Mouse (Mus musculus) midbrain, embryonic 14.5 days (tissue): ENCODE measurements at regions not wholly inside any gene's neighbourhood (a gene's known extent, or its start where the extent isn't known, plus 50 kb on each side); places are given as distances from the start of the nearest gene placed in this dataset.

Source experiments
- ATAC-seq: fragments of 200-750 bp; cut with Nextera tagmentation; 2 replicates; pipeline ENCODE4 v1.8.0; 2017; ENCODE audit warnings: moderate number of reproducible peaks, moderate library complexity; ENCODE audit not compliant: low FRiP score, low TSS enrichment
- DNase-seq: peaks from one replicate; pipeline ENCODE4 v3.0.0-alpha.2; 2015
- H3K27ac ChIP-seq: fragments of 300-500 bp; sonication (generic); replicated peaks from 2 replicates; pipeline ENCODE4 v1.5.1; 2014; ENCODE audit warnings: mild to moderate bottlenecking, low read depth, low read length, moderate library complexity
- H3K27me3 ChIP-seq: fragments of 300-500 bp; sonication (generic); 2 replicates; pipeline ENCODE4 v1.6.1; 2014; ENCODE audit warnings: low read length, control low read depth, mixed read lengths; ENCODE audit not compliant: control insufficient read depth, insufficient read depth
- H3K36me3 ChIP-seq: fragments of 300-500 bp; sonication (generic); 2 replicates; pipeline ENCODE4 v1.6.1; 2014; ENCODE audit warnings: low read length, control low read depth; ENCODE audit not compliant: control insufficient read depth, insufficient read depth
- H3K4me1 ChIP-seq: fragments of 300-500 bp; sonication (generic); 2 replicates; pipeline ENCODE4 v1.6.1; 2014; ENCODE audit warnings: mild to moderate bottlenecking, antibody characterized with exemption, low read length, control low read depth; ENCODE audit not compliant: control insufficient read depth, insufficient read depth
- H3K4me2 ChIP-seq: fragments of 300-500 bp; sonication (generic); 2 replicates; pipeline ENCODE4 v1.6.1; 2014; ENCODE audit warnings: mild to moderate bottlenecking, low read length, moderate library complexity
- H3K4me3 ChIP-seq: fragments of 300-500 bp; sonication (generic); replicated peaks from 2 replicates; pipeline ENCODE4 v1.5.1; 2014; ENCODE audit warnings: low read depth, low read length
- H3K9ac ChIP-seq: fragments of 300-500 bp; sonication (generic); replicated peaks from 2 replicates; pipeline ENCODE4 v1.6.1; 2014; ENCODE audit warnings: mild to moderate bottlenecking, low read length, moderate library complexity
- H3K9me3 ChIP-seq: fragments of 300-500 bp; sonication (generic); 2 replicates; pipeline ENCODE4 v1.6.1; 2016; ENCODE audit warnings: low read length, control low read depth, mixed read lengths; ENCODE audit not compliant: control insufficient read depth
- WGBS: fragments of 180-500 bp; shearing (Covaris S2); extraction: QIAGEN DNeasy Blood & Tissue Kit; methylation state at CpG from one replicate; pipeline ENCODE4 v1.1.7; 2014; 5-methylcytosine and 5-hydroxymethylcytosine counted together

DNA sequence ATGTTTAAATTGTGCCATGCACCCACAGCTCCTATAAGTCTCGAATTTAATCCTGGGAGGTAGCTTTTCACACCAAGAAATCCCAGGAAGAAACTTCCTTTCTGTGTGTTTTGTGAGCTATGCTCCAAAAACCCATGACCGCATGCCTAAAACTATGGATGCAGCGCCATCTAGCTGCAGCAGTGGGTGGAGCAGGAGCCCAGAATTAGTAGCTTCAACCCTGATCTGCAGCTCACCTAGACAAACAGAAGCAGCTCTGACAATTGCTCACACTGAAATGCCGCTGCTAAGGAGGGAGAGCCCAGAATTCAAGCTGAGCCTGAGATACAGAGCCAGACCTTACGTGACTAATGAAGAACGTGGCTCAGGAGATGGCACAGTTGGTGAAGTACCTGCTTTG is 101.2 kb upstream of the Nckap5 start:
- H3K4me3 ChIP-seq, result no peak overlapping the region
- peak; percentile 95 for DNase-seq
- no peaks in the 10 kb centered on the region for H3K36me3 ChIP-seq
- no peak overlapping the region for H3K9ac ChIP-seq
- no peaks in the 10 kb centered on the region for H3K27me3 ChIP-seq
- 0 out of 2 replicates have a peak, but pooled peaks cover 7% of the 10 kb centered on the region for H3K4me1 ChIP-seq
- H3K9me3 ChIP-seq, result no peaks in the 10 kb centered on the region
- ATAC-seq, result peak; percentile 53; the same call in 1 of the 2 replicates
- no peak overlapping the region for H3K27ac ChIP-seq
- 3% methylated on average over 6 of the region's 6 CpGs for WGBS
- H3K4me2 ChIP-seq, result no peak overlapping the region

DNA sequence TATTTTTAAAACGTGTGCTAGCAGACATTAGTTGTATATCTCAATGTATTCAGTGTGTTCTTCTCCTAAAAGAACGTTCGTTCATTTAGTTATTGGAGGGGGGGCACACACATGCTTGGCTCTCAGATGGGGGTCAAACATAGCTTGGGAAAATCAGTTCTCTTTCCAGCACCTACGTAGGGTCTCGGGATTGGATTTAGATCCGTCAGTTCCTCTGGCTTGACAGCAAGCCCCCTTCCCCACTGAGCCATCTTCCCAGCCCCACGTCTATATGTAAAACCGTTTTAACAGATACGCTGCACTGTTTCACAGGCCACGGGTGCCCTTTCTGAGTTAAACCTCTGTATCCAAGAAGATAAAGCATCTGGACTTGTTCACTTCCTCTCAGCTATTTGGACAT is 100.5 kb upstream of the Nckap5 start:
- no peak for DNase-seq
- Histone ChIP-seq H3K9ac (no peak overlapping the region), H3K27me3 (no peaks in the 10 kb centered on the region), H3K4me2 (no peak overlapping the region), H3K4me1 (0 out of 2 replicates have a peak, but pooled peaks cover 7% of the 10 kb centered on the region), H3K9me3 (no peaks in the 10 kb centered on the region), H3K27ac (no peak overlapping the region), H3K36me3 (no peaks in the 10 kb centered on the region), H3K4me3 (no peak overlapping the region)
- WGBS, result 57% methylated on average over 10 of the region's 10 CpGs
- ATAC-seq, result no peak

GRCm38 (mm10) chr1:126930611-126931010 is 100.0 kb upstream of the Nckap5 start:
- ATAC-seq, result no peak
- no peaks in the 10 kb centered on the region for H3K9me3 ChIP-seq
- H3K27me3 ChIP-seq, result no peaks in the 10 kb centered on the region
- H3K4me2 ChIP-seq, result no peak overlapping the region
- H3K27ac ChIP-seq, result no peak overlapping the region
- DNase-seq, result no peak
- 74% methylated on average over 14 of the region's 14 CpGs for WGBS
- H3K36me3 ChIP-seq, result no peaks in the 10 kb centered on the region
- H3K4me3 ChIP-seq, result no peak overlapping the region
- H3K4me1 ChIP-seq, result 0 out of 2 replicates have a peak, but pooled peaks cover 7% of the 10 kb centered on the region
- H3K9ac ChIP-seq, result no peak overlapping the region

GRCm38 (mm10) chr1:126929666-126930065 is 99.1 kb upstream of the Nckap5 start:
- Histone ChIP-seq H3K4me1 (0 out of 2 replicates have a peak, but pooled peaks cover 7% of the 10 kb centered on the region), H3K9me3 (no peaks in the 10 kb centered on the region), H3K9ac (no peak overlapping the region), H3K27me3 (no peaks in the 10 kb centered on the region), H3K27ac (no peak overlapping the region), H3K4me3 (no peak overlapping the region), H3K36me3 (no peaks in the 10 kb centered on the region), H3K4me2 (no peak overlapping the region)
- WGBS, result 61% methylated on average over 4 of the region's 4 CpGs
- DNase-seq, result peak; percentile 75
- no peak for ATAC-seq

DNA sequence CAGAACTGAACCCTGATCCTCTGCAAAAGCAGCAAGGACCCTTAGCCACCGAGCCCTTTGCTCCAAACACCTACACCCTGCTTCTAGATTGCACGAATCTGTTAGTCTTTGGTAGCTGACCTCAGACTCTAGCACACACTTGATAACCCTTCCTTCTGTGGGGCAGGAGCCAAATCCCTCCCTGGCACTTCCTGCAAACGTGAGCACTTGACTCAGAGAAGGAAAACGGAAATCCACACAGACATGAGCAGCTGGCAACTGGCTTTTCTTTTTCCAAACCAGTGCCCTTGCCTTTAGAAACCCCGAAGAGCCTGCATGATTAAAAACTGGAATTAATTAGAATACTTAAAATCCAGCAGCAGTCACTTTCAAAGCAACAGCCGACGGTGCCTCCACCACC is 97.6 kb upstream of the Nckap5 start:
- Histone ChIP-seq H3K4me1 (0 out of 2 replicates have a peak, but pooled peaks cover 7% of the 10 kb centered on the region), H3K9me3 (no peaks in the 10 kb centered on the region), H3K27me3 (no peaks in the 10 kb centered on the region), H3K4me3 (no peak overlapping the region), H3K27ac (0 out of 2 replicates have a peak overlapping the region, but pooled peaks have one; percentile 26), H3K36me3 (no peaks in the 10 kb centered on the region), H3K9ac (no peak overlapping the region), H3K4me2 (no peak overlapping the region)
- DNase-seq (peak; percentile 43), ATAC-seq (no peak)
- 24% methylated on average over 7 of the region's 7 CpGs for WGBS

DNA sequence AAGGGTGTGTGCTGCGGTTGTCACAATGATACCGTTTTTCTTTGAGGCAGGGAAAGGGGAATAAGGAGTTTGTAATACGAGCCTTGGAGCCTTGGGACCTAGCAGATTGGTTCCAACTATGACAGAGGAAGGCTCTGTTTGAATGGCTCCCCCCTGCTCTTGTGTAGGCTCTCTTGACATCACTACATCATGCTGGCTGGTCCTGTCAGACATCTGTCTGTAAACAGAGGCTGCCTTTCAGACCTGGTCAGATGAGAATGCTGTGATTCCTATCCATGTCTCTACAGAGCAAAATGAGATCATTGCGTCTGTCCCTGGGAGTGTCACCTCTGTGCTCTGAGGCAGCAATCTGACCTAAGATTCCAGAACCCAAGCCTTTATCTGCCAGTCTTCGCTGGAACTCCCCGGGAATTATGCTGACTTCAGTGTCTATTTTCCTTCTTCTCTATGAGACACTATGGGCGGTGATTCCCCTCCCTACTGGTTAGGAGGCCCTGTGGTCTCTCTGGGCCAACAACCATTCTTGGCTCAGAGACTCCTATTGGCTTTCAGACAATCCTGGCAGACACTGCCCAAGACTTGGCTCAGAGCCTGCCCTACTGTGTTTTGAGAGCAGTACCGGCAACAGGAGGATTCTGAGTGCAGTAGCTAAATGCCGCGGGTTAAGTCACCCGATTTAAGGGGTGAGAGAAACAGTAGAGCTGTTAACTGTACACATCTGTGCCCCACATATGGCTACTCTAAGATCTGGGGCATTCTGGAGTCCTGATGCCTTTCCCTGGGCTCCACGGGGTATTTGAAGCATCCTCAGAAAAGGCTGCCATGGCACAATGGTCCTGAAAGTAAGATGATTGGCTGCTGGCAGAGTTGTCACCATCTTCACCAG is 94.8 kb upstream of the Nckap5 start:
- Histone ChIP-seq H3K4me1 (0 out of 2 replicates have a peak, but pooled peaks cover 7% of the 10 kb centered on the region), H3K27ac (no peak overlapping the region), H3K4me2 (no peak overlapping the region), H3K36me3 (no peaks in the 10 kb centered on the region), H3K9me3 (no peaks in the 10 kb centered on the region), H3K27me3 (no peaks in the 10 kb centered on the region), H3K9ac (no peak overlapping the region), H3K4me3 (no peak overlapping the region)
- WGBS, result 76% methylated on average over 12 of the region's 12 CpGs
- ATAC-seq (peak; percentile 41; the same call in 1 of the 2 replicates), DNase-seq (peak; percentile 78)

GRCm38 (mm10) chr1:126923981-126924380 is 93.4 kb upstream of the Nckap5 start:
- DNase-seq, result no peak

DNA sequence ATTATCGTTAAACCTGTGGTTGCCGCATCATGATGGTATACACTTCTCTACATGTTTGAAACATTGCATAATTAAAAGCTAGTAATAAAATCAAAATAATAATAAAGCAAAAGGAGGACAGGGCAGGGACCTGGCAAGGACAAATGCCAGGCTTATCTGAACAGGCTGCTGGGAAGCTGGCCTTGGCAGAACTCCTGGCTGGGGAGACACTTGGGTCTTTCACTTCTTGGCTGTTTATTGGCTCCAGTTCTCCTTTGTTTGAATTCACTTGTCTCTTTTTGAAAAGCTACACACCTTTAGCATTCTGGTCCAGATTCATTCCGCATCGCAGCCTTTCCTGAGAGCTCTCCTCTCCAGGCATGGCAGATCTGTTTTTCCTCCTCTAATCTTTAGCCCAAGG is 91.6 kb upstream of the Nckap5 start:
- Histone ChIP-seq H3K27ac (no peak overlapping the region), H3K4me1 (no peaks in the 10 kb centered on the region), H3K4me3 (no peak overlapping the region), H3K4me2 (no peak overlapping the region), H3K36me3 (no peaks in the 10 kb centered on the region), H3K9ac (no peak overlapping the region), H3K9me3 (no peaks in the 10 kb centered on the region), H3K27me3 (no peaks in the 10 kb centered on the region)
- ATAC-seq (no peak), DNase-seq (no peak)
- WGBS, result 92% methylated on average over 4 of the region's 4 CpGs

More at GRCm38 (mm10) chr1:126923981-126924380, 93.4 kb upstream of the Nckap5 start:
- Histone ChIP-seq H3K36me3 (no peaks in the 10 kb centered on the region), H3K9ac (no peak overlapping the region), H3K4me1 (0 out of 2 replicates have a peak, but pooled peaks cover 7% of the 10 kb centered on the region), H3K9me3 (no peaks in the 10 kb centered on the region), H3K27ac (no peak overlapping the region), H3K4me3 (no peak overlapping the region), H3K27me3 (no peaks in the 10 kb centered on the region), H3K4me2 (no peak overlapping the region)
- no peak for ATAC-seq
- WGBS, result 80% methylated on average over 4 of the region's 4 CpGs

- DNase-seq (no peak), ATAC-seq (no peak)
- Histone ChIP-seq H3K9me3 (no peaks in the 10 kb centered on the region), H3K27me3 (no peaks in the 10 kb centered on the region), H3K36me3 (no peaks in the 10 kb centered on the region), H3K4me1 (no peaks in the 10 kb centered on the region), H3K4me3 (no peak overlapping the region), H3K4me2 (no peak overlapping the region), H3K27ac (no peak overlapping the region), H3K9ac (no peak overlapping the region)
- WGBS, result 89% methylated on average over 1 of the region's 1 CpGs
These were observed 88.3 kb upstream of the Nckap5 start for GRCm38 (mm10) chr1:126918876-126919275.
